Mouse (Mus musculus) cerebellum, adult 2 months (tissue): ENCODE results near the gene Jup.

ENCODE experiments used
- CTCF ChIP-seq: fragments of 200-500 bp; IDR thresholded peaks from 2 replicates; pipeline ENCODE4 v1.5.1; 2011; ENCODE audit warnings: low read depth, mild to moderate bottlenecking, control low read depth, low read length, moderate library complexity, borderline replicate concordance; ENCODE audit not compliant: insufficient read depth
- POLR2A ChIP-seq: fragments of 200-500 bp; IDR thresholded peaks from 2 replicates; pipeline ENCODE4 v1.6.1; 2011; ENCODE audit warnings: low read length, control low read depth, borderline replicate concordance; ENCODE audit not compliant: insufficient read depth

GRCm38 (mm10) chr11:100360175-100360574 lies 37.4 kb downstream of the Jup start:
- TF ChIP-seq CTCF (no peak), POLR2A (no peak)
